Mouse (Mus musculus): ENCODE results near the gene Tmbim4. TPM values are rescaled to one million over a fixed set of nuclear protein-coding genes. Genes with fewer than 3 reads are reported as not detected.

Tmbim4 gene
- polyA plus RNA-seq, 1 experiment from 2014 or later = 107 TPM

Other genes starting within 250 kb of the Tmbim4 start
- 9.9 and 10.5 TPM in 2 replicates for gene Helb, start 88.6 kb upstream of the Tmbim4 start, polyA plus RNA-seq (2015; fragmentation: Nextera tagmentation; extraction: Ambion mirVana)
- gene Irak3, start 540 bp downstream of the Tmbim4 start, polyA plus RNA-seq (2015; fragmentation: Nextera tagmentation; extraction: Ambion mirVana) = 2.5 and 2.8 TPM in 2 replicates
- 51.3 and 52.5 TPM in 2 replicates for gene Llph, start 25.5 kb downstream of the Tmbim4 start, polyA plus RNA-seq (2015; fragmentation: Nextera tagmentation; extraction: Ambion mirVana)

All from embryonic facial prominence, embryonic 15.5 days (tissue).